In the genomic region with DNA sequence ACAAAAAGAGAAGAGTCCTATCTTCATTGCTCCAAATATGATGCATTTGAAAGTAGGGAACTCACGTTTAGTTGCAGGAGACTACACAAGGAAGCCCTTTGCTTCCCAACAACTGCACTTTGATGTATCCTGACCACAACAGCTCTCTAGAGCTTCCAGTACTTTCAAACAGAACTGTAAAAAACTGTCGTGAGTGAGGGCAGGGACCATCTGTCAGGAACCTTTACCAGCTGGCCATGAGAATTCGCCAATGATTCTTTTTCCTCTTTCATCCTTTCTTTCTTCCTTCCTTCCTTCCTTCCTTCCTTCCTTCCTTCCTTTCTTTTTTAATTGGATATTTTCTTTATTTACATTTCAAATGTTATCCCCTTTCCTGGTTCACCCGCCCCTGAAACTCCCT, we compare ENCODE assay signal across 27 mouse cellular contexts.
DNase-seq lines count a peak whose midpoint lies in the region; ATAC-seq and TF ChIP-seq lines count a peak whose summit lies in the region.
"Had no signal": no experiment of that assay in that cellular context is flagged by ENCODE, and none has a peak within 500 bp of the region (broad histone marks: within the 10 kb centered on the region; RNA-seq: fewer than 3 reads in every experiment).

No protein-coding gene starts in this region.

- H3K4me3 ChIP-seq in left cerebral cortex, adult 2 months, result no peak overlapping the region
- H3K4me3 ChIP-seq: embryonic facial prominence, embryonic 10.5 days; embryonic facial prominence, embryonic 13.5 days; erythroblast, embryonic 14.5 days; forebrain, embryonic 12.5 days; forebrain, embryonic 15.5 days; heart, adult 2 months; heart, embryonic 10.5 days; heart, embryonic 13.5 days had no signal

- H3K27ac ChIP-seq in left cerebral cortex, adult 2 months, result no peak overlapping the region
- H3K27ac ChIP-seq: embryonic facial prominence, embryonic 10.5 days; embryonic facial prominence, embryonic 13.5 days; forebrain, embryonic 12.5 days; forebrain, embryonic 15.5 days; heart, adult 2 months; heart, embryonic 10.5 days; heart, embryonic 13.5 days; hindbrain, embryonic 14.5 days; hindbrain, postnatal 0 days had no signal

- intact Hi-C loops in left cerebral cortex, postnatal 4 days (cut with DNase I), result no loop called here
- intact Hi-C loops in left cerebral cortex, adult 2 months (cut with DNase I), result no loop called here

- TF ChIP-seq CTCF in left cerebral cortex, adult 2 months (IDR thresholded peaks at IDR 0.05), result no peak

- peak; percentile 17 for DNase-seq in cerebellum, adult 9-10 months
- DNase-seq in left cerebral cortex, postnatal 4 days, result peak; percentile 7
- DNase-seq in left cerebral cortex, adult 2 months (ENCODE audit: extremely low spot score in 1 of 2, low spot score in 2 of 2), result no peak
- peak; percentile 50 to 68 for DNase-seq in cerebellum, postnatal 25 days
- DNase-seq in urinary bladder, adult 2 months (ENCODE audit: low spot score), result no peak
- DNase-seq: adrenal gland, postnatal 10 days; adrenal gland, postnatal 36 days; embryo, embryonic 11 days; gastrocnemius, postnatal 36 days; heart, adult 2 months; heart, postnatal 14 days; heart, postnatal 4 days; kidney, adult 18-20 months; kidney, adult 9 months had no signal

- ATAC-seq in cerebellum, adult (ENCODE audit: insufficient number of reproducible peaks, low FRiP score, low TSS enrichment), result no peak
- ATAC-seq: CD4-positive, CD25-positive, alpha-beta regulatory T cell, adult 4 months; forebrain, embryonic 15.5 days; hindbrain, postnatal 0 days; inflammation-experienced regulatory T-cells, adult 6 months; intestine, embryonic 16.5 days had no signal

Comparison
In these comparisons a context has a peak if more than half of its experiments do, and no peak if none do; other contexts are left out.
1. DNase-seq: peak in cerebellum, adult 9-10 months (single experiment), left cerebral cortex, postnatal 4 days (single experiment) and cerebellum, postnatal 25 days (2 of 2); none in left cerebral cortex, adult 2 months (0 of 2) and urinary bladder, adult 2 months (single experiment).